Mouse (Mus musculus): ENCODE data around the gene Mbtd1. TPM values are rescaled to one million over a fixed set of nuclear protein-coding genes. Genes with fewer than 3 reads are reported as not detected.
A peak's percentile ranks its signal among the peaks of the same experiment; 100 is the strongest.

Mbtd1 gene
- total RNA-seq, 2 experiments from 2014 or later: 24.6 to 32.5 TPM

DNA sequence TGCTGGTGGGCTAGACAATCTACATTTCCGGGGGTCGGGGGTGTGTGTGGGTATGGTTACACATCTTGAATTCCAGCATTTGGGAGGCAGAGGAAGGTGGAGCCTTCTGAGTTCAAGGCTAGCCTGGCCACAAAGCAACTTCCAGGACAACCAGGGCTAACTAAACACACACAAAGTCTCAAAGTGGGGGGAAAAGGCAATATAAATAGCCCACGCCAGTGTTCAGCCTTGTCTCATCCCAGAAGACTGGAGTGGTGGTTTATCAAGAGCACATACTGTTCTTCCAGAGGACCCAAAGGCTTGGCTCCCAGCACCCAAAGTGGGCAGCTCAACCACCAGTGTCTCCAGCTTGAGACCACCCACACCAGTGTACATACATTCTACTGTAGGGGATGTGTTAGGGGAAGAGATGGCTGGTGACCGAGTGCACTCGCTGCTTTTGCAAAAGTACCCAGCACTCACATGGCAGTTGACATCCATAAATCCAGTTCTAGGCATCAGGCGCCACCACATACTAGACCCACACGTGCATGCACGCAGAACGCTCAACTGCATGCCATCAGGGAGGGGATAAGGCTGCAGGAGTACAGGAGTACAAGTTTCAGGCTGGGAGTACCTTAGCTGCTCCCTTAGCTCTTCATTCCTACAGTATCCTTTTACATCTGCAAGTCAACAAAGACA lies 63.4 kb downstream of the Mbtd1 start:
- DNase-seq: no peak

GRCm38 (mm10) chr11:93950045-93950444 lies 64.4 kb downstream of the Mbtd1 start:
- no peak for DNase-seq

- no peak for DNase-seq
Observed at GRCm38 (mm10) chr11:93952376-93952775, 66.7 kb downstream of the Mbtd1 start.

GRCm38 (mm10) chr11:93954738-93955255 lies 69.1 kb downstream of the Mbtd1 start:
- DNase-seq: no peak

- peak; percentile 97 to 98 for DNase-seq
Observed at GRCm38 (mm10) chr11:93955256-93956150, 69.9 kb downstream of the Mbtd1 start.

DNA sequence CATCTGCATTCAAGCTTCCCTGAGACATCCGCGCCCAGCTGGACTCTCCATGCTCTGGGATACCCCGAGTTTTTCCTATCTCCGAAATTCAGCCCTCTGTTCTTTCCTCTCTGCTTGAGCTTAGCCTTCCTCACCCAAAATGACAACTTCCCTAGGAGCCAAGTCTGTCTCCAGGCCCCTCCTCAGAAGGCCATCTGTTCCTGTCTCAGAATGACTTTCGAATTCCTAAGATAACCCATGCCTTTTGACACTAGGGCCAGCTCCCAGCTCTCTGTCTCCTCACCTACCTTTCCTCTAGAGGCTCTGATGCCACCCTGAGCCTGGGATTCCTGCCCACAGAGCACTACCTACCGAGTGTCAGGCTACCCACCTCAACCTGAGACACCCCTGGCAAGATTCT lies 70.5 kb downstream of the Mbtd1 start, which contains the start of gene Nme2:
Nme2 (minus strand) TSS at position 101 of the 400 bp plus-strand sequence.
- peak in 1 of 2 experiments; percentile 15 for DNase-seq

GRCm38 (mm10) chr11:93957031-93957555 lies 71.4 kb downstream of the Mbtd1 start:
- no peak for DNase-seq

DNA sequence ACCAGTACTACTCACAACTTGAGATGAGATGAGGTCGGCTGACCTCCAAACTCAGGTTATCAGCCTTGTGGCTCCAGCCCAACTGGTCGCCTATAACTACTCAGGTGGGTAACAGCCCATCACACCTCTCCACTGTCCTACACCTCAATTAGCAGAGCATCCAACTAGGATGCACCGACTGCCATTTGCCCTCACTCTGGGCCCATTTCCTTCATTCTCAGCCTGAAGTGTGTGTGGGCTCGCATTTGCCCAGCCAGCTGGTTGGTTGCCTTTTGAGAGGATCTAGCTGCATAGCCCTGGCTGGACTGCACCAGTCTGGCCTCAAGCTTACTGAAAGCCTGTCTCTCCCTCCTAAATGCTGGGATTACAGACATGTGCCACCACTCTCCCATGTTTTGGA lies 72.1 kb downstream of the Mbtd1 start:
- DNase-seq: no peak

GRCm38 (mm10) chr11:93961482-93961881 lies 75.8 kb downstream of the Mbtd1 start:
- DNase-seq: no peak

DNA sequence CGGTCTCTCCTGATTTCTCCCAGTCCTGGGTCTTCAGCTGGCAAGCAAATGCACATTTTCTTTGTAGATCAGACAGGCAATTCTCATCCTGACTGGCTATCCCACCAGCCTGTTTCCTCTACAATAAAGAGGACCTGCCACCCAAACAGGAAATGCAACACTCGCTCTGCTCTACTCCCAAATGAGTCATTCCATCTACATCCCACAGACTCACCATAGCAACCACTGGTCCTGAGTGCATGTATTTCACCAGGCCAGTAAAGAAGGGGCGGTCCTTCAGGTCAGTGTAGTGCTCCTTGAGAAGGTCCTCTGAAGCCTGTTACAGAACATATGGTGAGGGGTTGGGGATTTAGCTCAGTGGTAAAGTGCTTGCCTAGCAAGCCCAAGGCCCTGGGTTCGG lies 77.4 kb downstream of the Mbtd1 start:
- DNase-seq: no peak

DNA sequence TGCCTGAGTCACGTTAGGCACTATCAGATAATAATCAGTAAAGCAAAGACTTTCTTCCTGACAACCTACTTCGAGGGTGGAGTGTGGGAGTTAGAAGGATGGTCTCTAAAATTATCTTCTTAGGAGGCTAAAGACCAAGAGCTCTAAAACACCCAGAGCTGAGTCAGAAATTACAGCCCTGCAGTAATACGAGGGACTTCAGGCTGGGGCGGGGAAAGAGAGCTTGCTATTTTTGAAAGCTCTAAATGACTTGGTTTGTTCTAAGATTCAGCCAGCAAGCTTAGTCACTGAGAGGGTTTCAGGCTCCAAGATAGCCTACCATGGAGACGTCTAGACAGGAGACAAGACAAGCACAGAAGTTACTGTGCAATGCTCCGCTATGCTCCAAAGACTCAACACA lies 79.7 kb downstream of the Mbtd1 start:
- DNase-seq: no peak

DNA sequence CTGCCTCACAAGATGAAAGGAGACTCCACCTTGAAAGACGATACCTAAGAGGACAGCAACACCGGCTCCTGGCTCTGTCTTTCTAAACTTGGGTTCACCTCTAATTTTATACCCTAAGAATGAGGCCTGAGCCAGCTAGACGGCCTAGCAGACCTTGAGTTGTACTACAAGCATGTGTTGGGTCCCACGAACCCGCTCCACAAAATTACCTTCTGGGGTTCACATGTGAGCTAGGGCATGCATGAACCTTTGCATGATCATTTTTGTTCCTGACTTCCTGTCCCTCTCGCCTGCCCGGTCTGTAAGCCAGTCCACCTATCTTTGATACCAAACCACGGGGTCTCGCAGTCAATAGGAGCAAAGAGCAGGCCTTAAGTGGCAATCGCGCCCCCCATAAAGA lies 81.7 kb downstream of the Mbtd1 start:
- DNase-seq: no peak

GRCm38 (mm10) chr11:93968005-93968847 lies 82.6 kb downstream of the Mbtd1 start, which contains the start of the genes Gm20390 and Nme1:
Gm20390 (minus strand) TSS chr11:93968293.
Nme1 (minus strand) TSS chr11:93968521.
- peak; percentile 95 to 96 for DNase-seq

DNA sequence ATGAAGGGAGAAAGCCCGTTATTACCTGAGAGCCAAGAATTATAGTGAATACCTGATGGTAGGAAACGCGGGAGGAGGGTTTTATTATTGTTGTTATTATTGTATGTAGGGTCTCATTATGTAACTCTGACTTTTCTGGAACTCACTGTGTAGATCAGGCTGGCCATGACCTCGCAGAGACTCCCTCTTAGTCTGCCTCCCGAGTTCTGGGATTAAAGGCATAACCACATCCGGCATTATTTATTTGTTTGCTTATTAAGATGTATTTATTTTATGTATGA lies 83.1 kb downstream of the Mbtd1 start:
- no peak for DNase-seq

GRCm38 (mm10) chr11:93969171-93969570 lies 83.5 kb downstream of the Mbtd1 start:
- no peak for DNase-seq

- DNase-seq: no peak
Observed at GRCm38 (mm10) chr11:93969799-93970198, 84.1 kb downstream of the Mbtd1 start.

- DNase-seq: no peak
Observed at GRCm38 (mm10) chr11:93972951-93973350, 87.3 kb downstream of the Mbtd1 start.

DNA sequence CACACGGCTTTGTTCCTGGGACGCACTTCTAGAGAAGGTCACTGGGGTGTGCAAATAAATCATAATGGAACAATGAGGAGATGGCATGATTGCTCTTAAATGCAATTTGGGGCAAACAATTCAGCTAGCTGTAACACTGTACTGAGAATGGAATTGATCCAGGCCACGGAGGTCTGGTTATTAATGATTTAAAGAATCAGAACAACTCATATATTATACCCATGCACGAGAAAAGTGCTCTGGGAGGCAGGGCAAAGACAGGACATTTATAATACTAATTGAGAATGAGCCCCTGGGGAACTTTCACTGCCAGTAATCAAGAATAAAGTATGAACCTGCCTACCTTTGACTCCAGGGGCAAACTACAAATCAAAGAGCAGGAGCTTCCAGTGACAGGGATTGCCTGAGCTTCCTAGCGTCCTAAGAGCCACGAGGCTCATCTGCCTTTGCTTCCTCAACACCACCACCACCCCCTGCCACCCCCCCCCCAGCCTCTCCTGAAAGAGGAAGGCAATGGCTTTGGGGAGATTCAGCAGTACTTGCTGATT lies 93.9 kb downstream of the Mbtd1 start:
- no peak for DNase-seq

- no peak for DNase-seq
Observed at GRCm38 (mm10) chr11:93984619-93985018, 99.0 kb downstream of the Mbtd1 start.

DNA sequence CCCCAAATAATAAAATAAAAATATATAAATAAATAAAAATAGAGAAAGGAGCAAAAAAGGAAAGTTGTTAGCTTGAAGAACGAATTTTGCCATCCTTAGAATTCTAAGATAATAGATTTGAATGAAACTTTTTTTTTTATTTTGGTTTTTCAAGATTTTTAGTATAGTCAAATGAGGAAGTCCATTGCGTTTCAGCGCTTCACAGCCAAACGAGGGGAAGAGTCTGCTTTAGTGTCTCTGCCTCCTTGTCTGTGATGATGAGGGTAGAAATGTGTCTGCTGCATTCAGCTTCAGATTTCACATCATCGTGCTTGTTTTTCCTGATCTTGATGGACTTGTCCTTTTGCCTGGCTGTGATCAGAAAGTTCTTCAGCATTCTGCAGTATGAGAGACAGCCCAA lies 99.6 kb downstream of the Mbtd1 start:
- DNase-seq: no peak

- DNase-seq: no peak
Observed at GRCm38 (mm10) chr11:93986298-93986697, 100.6 kb downstream of the Mbtd1 start.

DNA sequence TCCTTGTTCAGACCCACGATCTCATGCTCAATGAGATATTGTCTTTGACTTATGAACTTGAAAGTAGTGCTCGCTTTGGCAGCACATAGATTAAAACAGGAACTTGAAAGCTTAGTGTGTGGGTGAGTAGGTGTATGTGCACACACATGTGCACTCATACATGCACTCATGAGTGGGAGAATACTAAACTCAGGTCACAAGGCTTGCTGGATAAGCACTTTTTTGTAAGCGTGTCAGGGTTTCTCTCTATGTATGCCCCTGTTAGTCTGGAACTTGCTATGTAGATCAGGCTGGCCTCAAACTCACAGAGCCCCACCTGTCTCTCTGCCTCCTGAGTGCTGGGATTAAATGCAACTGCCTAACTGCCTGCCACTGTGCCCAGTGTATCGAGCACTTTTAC lies 101.4 kb downstream of the Mbtd1 start:
- no peak for DNase-seq

All from adrenal gland, postnatal 36 days (tissue).